Mouse (Mus musculus) embryonic facial prominence, embryonic 11.5 days (tissue): Measurements from ENCODE around the gene Gm11562. TPM values are rescaled to one million over a fixed set of nuclear protein-coding genes. Genes with fewer than 3 reads are reported as not detected.

ENCODE experiments used
- ATAC-seq: fragments of 200-750 bp; cut with Nextera tagmentation; replicated peaks from 2 replicates; pipeline ENCODE4 v1.8.0; 2017; ENCODE audit warnings: low read depth; ENCODE audit not compliant: insufficient number of reproducible peaks, low FRiP score, low TSS enrichment
- DNase-seq: peaks from one replicate; pipeline ENCODE4 v3.0.0-alpha.2; 2015; ENCODE audit warnings: low spot score
- H3K27ac ChIP-seq: fragments of 300-500 bp; sonication (generic); replicated peaks from 2 replicates; pipeline ENCODE4 v1.5.1; 2014; ENCODE audit warnings: mild to moderate bottlenecking, low read depth, low read length, control low read depth
- H3K27me3 ChIP-seq: fragments of 300-500 bp; sonication (generic); 2 replicates; pipeline ENCODE4 v1.6.1; 2014; ENCODE audit warnings: mild to moderate bottlenecking, low read length, moderate library complexity, mixed read lengths; ENCODE audit not compliant: control insufficient read depth, insufficient read depth
- H3K36me3 ChIP-seq: fragments of 300-500 bp; sonication (generic); replicated peaks from 2 replicates; pipeline ENCODE4 v1.6.1; 2014; ENCODE audit warnings: low read depth, mild to moderate bottlenecking, low read length, moderate library complexity, mixed read lengths; ENCODE audit not compliant: control insufficient read depth, insufficient read depth
- H3K4me1 ChIP-seq: fragments of 300-500 bp; sonication (generic); 2 replicates; pipeline ENCODE4 v1.6.1; 2014; ENCODE audit warnings: low read length, mixed read lengths; ENCODE audit not compliant: control insufficient read depth, insufficient read depth
- H3K4me2 ChIP-seq: fragments of 300-500 bp; sonication (generic); 2 replicates; pipeline ENCODE4 v1.6.1; 2014; ENCODE audit warnings: low read depth, mild to moderate bottlenecking, control low read depth, low read length, moderate library complexity
- H3K4me3 ChIP-seq: fragments of 300-500 bp; sonication (generic); 2 replicates; pipeline ENCODE4 v1.5.1; 2014; ENCODE audit warnings: low read depth, low read length, control low read depth
- H3K9ac ChIP-seq: fragments of 300-500 bp; sonication (generic); replicated peaks from 2 replicates; pipeline ENCODE4 v1.6.1; 2014; ENCODE audit warnings: mild to moderate bottlenecking, control low read depth, low read length
- H3K9me3 ChIP-seq: fragments of 300-500 bp; sonication (generic); replicated peaks from 2 replicates; pipeline ENCODE4 v1.6.1; 2016; ENCODE audit warnings: mild to moderate bottlenecking, low read length, inconsistent platforms, mixed read lengths; ENCODE audit not compliant: control insufficient read depth
- WGBS: fragments of 180-500 bp; shearing (Covaris S2); extraction: QIAGEN DNeasy Blood & Tissue Kit; methylation state at CpG from one replicate; pipeline ENCODE4 v1.1.7; 2014; 5-methylcytosine and 5-hydroxymethylcytosine counted together
- polyA plus RNA-seq: library from polyadenylated mRNA; unstranded; fragments of >200 nt; fragmentation: Nextera tagmentation; extraction: Ambion mirVana; gene quantifications from 2 replicates; pipeline ENCODE4 v1.2.1, GENCODE M21; 2014

Gene Gm11562
- polyA plus RNA-seq, 1 experiment from 2014 or later: not detected

DNA sequence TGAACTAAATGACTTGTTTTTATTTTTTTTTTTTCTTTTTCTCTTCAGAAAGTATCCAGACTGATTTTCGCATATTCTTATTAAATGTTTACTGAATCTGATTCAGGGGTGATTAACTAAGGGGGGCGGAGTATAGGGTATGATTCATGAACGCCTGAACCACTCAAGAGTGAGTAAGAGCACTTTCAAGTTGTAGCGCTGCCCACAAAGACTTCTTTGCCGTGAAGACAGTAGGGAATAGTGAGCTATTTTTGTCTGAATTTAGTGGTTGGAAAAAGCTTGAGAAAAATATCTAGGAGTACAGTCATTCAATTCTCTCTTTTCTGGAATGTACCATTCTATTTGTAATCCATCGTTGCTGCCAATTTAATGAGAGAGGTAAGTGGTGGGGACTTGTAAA, 38.7 kb downstream of the Gm11562 start:
- no peak for DNase-seq
- no peaks in the 10 kb centered on the region for H3K4me1 ChIP-seq
- H3K9ac ChIP-seq: no peak overlapping the region
- WGBS: 82% methylated on average over 6 of the region's 6 CpGs
- H3K36me3 ChIP-seq: no peaks in the 10 kb centered on the region
- no peak overlapping the region for H3K4me2 ChIP-seq
- ATAC-seq: no peak
- H3K9me3 ChIP-seq: no peaks in the 10 kb centered on the region
- no peaks in the 10 kb centered on the region for H3K27me3 ChIP-seq
- H3K4me3 ChIP-seq: no peak overlapping the region
- H3K27ac ChIP-seq: no peak overlapping the region

DNA sequence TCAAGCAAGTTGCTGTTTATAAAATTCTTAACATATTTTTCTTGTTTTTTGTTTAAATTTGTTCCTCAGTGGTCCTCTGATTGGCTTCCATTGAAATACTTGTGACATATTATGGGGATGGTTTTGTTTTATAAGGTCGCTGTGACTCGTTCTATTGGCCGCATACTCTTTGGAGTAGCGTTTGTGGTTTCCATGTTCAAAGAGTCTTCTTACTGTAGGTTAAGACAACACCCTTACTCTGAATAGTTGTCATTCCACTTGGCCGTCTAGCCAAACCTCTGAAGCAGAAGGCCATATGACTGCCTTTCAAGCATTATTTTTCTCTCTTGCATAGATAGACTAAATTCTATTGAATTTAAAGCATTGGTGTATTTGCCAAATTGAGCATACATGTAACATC, 39.2 kb downstream of the Gm11562 start:
- ATAC-seq (no peak), DNase-seq (no peak)
- Histone ChIP-seq H3K27me3 (no peaks in the 10 kb centered on the region), H3K9ac (no peak overlapping the region), H3K4me2 (no peak overlapping the region), H3K4me3 (no peak overlapping the region), H3K36me3 (no peaks in the 10 kb centered on the region), H3K9me3 (no peaks in the 10 kb centered on the region), H3K27ac (no peak overlapping the region), H3K4me1 (no peaks in the 10 kb centered on the region)
- WGBS: 87% methylated on average over 5 of the region's 5 CpGs

DNA sequence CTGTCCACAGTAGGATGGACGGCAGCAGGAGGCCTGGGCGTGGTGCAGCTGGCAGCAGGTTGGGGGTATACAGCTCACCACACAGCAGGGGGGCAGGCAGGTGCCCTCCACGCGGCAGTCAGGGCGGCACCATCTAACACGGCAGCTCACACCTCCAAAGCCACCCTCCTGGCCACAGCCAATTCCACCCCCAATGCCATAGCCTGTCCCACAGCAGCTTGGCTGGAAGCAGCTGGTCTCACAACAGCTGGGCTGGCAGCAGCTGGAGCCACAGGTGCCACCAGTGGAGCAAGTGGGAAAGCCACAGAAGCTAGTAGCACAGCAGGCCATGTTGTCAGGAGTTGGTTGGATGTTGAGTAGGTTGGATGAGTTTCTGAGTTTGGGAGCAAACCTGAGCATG, 39.6 kb downstream of the Gm11562 start, which contains the start of gene Krtap1-5:
TSS of gene Krtap1-5 (minus strand) at position 381 of the 400 bp plus-strand sequence.
- H3K9ac ChIP-seq: no peak within 1 kb of the TSS
- WGBS: 89% methylated on average over 6 of the region's 6 CpGs

DNA sequence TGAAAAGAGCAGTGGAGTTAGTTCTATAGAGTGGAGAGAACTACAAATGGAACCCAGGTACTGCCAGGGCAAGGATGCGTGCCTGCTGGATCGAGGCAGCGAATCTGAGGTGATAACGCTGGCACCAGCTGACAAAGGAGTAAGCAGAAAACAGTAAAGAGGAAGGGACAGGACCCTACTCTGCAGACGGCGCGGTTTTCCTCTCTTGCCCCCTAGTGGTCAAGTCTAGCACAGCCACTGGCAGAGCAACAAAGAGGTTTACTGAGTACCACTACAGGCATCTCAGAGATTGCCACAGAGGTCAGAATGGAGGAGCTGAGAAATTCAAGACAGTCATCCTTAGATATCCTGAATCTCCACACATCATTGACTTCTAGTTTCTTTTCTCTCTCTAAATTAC, 46.1 kb downstream of the Gm11562 start:
- H3K4me3 ChIP-seq: no peak overlapping the region
- DNase-seq: peak; percentile 89
- H3K4me2 ChIP-seq: no peak overlapping the region
- peak; percentile 65; the same call in 1 of the 2 replicates for ATAC-seq
- H3K27me3 ChIP-seq: no peaks in the 10 kb centered on the region
- H3K4me1 ChIP-seq: no peaks in the 10 kb centered on the region
- 0 out of 2 replicates have a peak overlapping the region, but pooled peaks have one; percentile 6 for H3K9ac ChIP-seq
- H3K27ac ChIP-seq: no peak overlapping the region
- H3K36me3 ChIP-seq: no peaks in the 10 kb centered on the region
- 6% methylated on average over 7 of the region's 7 CpGs for WGBS
- no peaks in the 10 kb centered on the region for H3K9me3 ChIP-seq

More for the DNA sequence above, 39.6 kb downstream of the Gm11562 start, which contains the start of gene Krtap1-5:
- no peaks in the 10 kb centered on the region for H3K9me3 ChIP-seq
- H3K27ac ChIP-seq: no peak within 1 kb of the TSS
- no peak for DNase-seq
- H3K4me3 ChIP-seq: no peak within 1 kb of the TSS
- no peak for ATAC-seq
- H3K4me2 ChIP-seq: no peak within 1 kb of the TSS
- H3K27me3 ChIP-seq: no peaks in the 10 kb centered on the region
- H3K4me1 ChIP-seq: no peaks in the 10 kb centered on the region
- H3K36me3 ChIP-seq: no peaks in the 10 kb centered on the region

DNA sequence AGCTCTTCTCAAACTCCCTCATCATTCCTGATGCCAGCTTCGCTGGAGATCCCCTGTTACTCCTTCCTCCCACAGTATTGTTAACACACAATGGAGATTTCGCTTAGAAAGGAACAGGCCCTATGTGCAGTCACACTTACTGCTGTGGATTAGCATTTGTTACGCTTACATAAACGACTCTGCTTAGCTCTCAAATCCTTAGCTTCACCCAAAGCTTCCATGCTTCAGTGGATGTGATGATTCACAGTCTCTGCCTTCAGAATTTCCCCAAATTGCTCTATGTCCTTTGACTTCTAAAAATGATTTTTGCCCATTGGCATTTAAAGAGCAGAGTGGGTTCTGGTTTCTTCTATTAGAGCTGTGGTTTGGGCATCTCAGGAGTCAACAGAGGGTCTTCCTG, 47.1 kb downstream of the Gm11562 start:
- no peak for ATAC-seq
- no peaks in the 10 kb centered on the region for H3K4me1 ChIP-seq
- no peak for DNase-seq
- no peaks in the 10 kb centered on the region for H3K36me3 ChIP-seq
- H3K4me3 ChIP-seq: no peak overlapping the region
- H3K9ac ChIP-seq: no peak overlapping the region
- 54% methylated on average over 4 of the region's 4 CpGs for WGBS
- no peaks in the 10 kb centered on the region for H3K27me3 ChIP-seq
- H3K27ac ChIP-seq: no peak overlapping the region
- H3K9me3 ChIP-seq: no peaks in the 10 kb centered on the region
- no peak overlapping the region for H3K4me2 ChIP-seq

Other genes with a start within 250 kb of the Gm11562 start
- gene Krt28, start 245.5 kb downstream of the Gm11562 start, polyA plus RNA-seq: 0.34 TPM in 1 of 2 replicates, not detected in the other
- gene Krt10, start 231.1 kb downstream of the Gm11562 start, polyA plus RNA-seq: 26.7 and 30.1 TPM in 2 replicates
- not detected in 2 replicates for gene Krt12, start 198.2 kb downstream of the Gm11562 start, polyA plus RNA-seq
- 0.17 and 0.53 TPM in 2 replicates for gene Krt20, start 182.3 kb downstream of the Gm11562 start, polyA plus RNA-seq
- gene Krt23, start 127.3 kb downstream of the Gm11562 start, polyA plus RNA-seq: 0.61 TPM in 1 of 2 replicates, not detected in the other
- gene Krt39, start 99.1 kb downstream of the Gm11562 start, polyA plus RNA-seq: not detected in 2 replicates
- gene Krt40, start 77.3 kb downstream of the Gm11562 start, polyA plus RNA-seq: not detected in 2 replicates
- gene Krtap3-3, start 69.6 kb downstream of the Gm11562 start, polyA plus RNA-seq: not detected in 2 replicates
- gene Krtap3-2, start 63.6 kb downstream of the Gm11562 start, polyA plus RNA-seq: not detected in 2 replicates
- not detected in 2 replicates for gene Gm11939, start 61.0 kb downstream of the Gm11562 start, polyA plus RNA-seq
- not detected in 2 replicates for gene Krtap3-1, start 53.8 kb downstream of the Gm11562 start, polyA plus RNA-seq
- gene Krtap1-5, start 39.4 kb downstream of the Gm11562 start, polyA plus RNA-seq: not detected in 2 replicates
- gene Krtap1-4, start 36.8 kb downstream of the Gm11562 start, polyA plus RNA-seq: not detected in 2 replicates
- not detected in 2 replicates for gene Krtap1-3, start 29.1 kb downstream of the Gm11562 start, polyA plus RNA-seq
- not detected in 2 replicates for gene Krtap9-3, start 22.3 kb downstream of the Gm11562 start, polyA plus RNA-seq
- gene Gm11938, start 17.1 kb downstream of the Gm11562 start, polyA plus RNA-seq: not detected in 2 replicates
- gene Gm11937, start 10.2 kb downstream of the Gm11562 start, polyA plus RNA-seq: not detected in 2 replicates
- not detected in 2 replicates for gene Krtap2-4, start 5.6 kb downstream of the Gm11562 start, polyA plus RNA-seq
- gene Krtap4-1, start 7.8 kb upstream of the Gm11562 start, polyA plus RNA-seq: not detected in 2 replicates
- not detected in 2 replicates for gene Krtap4-2, start 14.6 kb upstream of the Gm11562 start, polyA plus RNA-seq
- not detected in 2 replicates for gene Krtap4-7, start 23.7 kb upstream of the Gm11562 start, polyA plus RNA-seq
- not detected in 2 replicates for gene Gm11555, start 29.8 kb upstream of the Gm11562 start, polyA plus RNA-seq
- gene Gm11563, start 38.5 kb upstream of the Gm11562 start, polyA plus RNA-seq: not detected in 2 replicates
- gene Krtap4-6, start 45.5 kb upstream of the Gm11562 start, polyA plus RNA-seq: not detected in 2 replicates
- gene Gm14190, start 70.3 kb upstream of the Gm11562 start, polyA plus RNA-seq: not detected in 2 replicates
- not detected in 2 replicates for gene Gm14180, start 113.9 kb upstream of the Gm11562 start, polyA plus RNA-seq
- gene Gm11595, start 152.5 kb upstream of the Gm11562 start, polyA plus RNA-seq: not detected in 2 replicates
- not detected in 2 replicates for gene Krtap4-8, start 160.3 kb upstream of the Gm11562 start, polyA plus RNA-seq
- not detected in 2 replicates for gene Krtap4-9, start 164.8 kb upstream of the Gm11562 start, polyA plus RNA-seq
- gene Gm11596, start 173.0 kb upstream of the Gm11562 start, polyA plus RNA-seq: not detected in 2 replicates
- gene Gm11569, start 178.5 kb upstream of the Gm11562 start, polyA plus RNA-seq: not detected in 2 replicates
- gene Gm11554, start 184.0 kb upstream of the Gm11562 start, polyA plus RNA-seq: not detected in 2 replicates
- not detected in 2 replicates for gene Krtap4-13, start 189.5 kb upstream of the Gm11562 start, polyA plus RNA-seq
- gene Gm11564, start 195.2 kb upstream of the Gm11562 start, polyA plus RNA-seq: not detected in 2 replicates
- not detected in 2 replicates for gene 2300003K06Rik, start 217.6 kb upstream of the Gm11562 start, polyA plus RNA-seq
- gene Krtap4-16, start 231.2 kb upstream of the Gm11562 start, polyA plus RNA-seq: not detected in 2 replicates
- gene Gm11568, start 237.5 kb upstream of the Gm11562 start, polyA plus RNA-seq: not detected in 2 replicates
- not detected in 2 replicates for gene Gm11559, start 244.0 kb upstream of the Gm11562 start, polyA plus RNA-seq